Mouse (Mus musculus) midbrain, postnatal 0 days (tissue): ENCODE measurements around the gene Vsig2. TPM values are rescaled to one million over a fixed set of nuclear protein-coding genes. Genes with fewer than 3 reads are reported as not detected.

Source experiments
- ATAC-seq: fragments of 200-750 bp; cut with Nextera tagmentation; 2 replicates; pipeline ENCODE4 v1.8.0; 2017; ENCODE audit warnings: moderate number of reproducible peaks, mild to moderate bottlenecking, moderate TSS enrichment, moderate library complexity; ENCODE audit not compliant: low FRiP score
- DNase-seq: peaks from one replicate; pipeline ENCODE4 v3.0.0-alpha.2; 2015; ENCODE audit warnings: low spot score
- H3K27ac ChIP-seq: fragments of 300-500 bp; sonication (generic); 2 replicates; pipeline ENCODE4 v1.5.1; 2014; ENCODE audit warnings: low read depth, mild to moderate bottlenecking, low read length, mixed read lengths
- H3K27me3 ChIP-seq: fragments of 300-500 bp; sonication (generic); 2 replicates; pipeline ENCODE4 v1.6.1; 2014; ENCODE audit warnings: low read length, control low read depth, mixed read lengths; ENCODE audit not compliant: insufficient read depth
- H3K36me3 ChIP-seq: fragments of 300-500 bp; sonication (generic); 2 replicates; pipeline ENCODE4 v1.6.1; 2014; ENCODE audit warnings: low read length, control low read depth, mixed read lengths; ENCODE audit not compliant: insufficient read depth
- H3K4me1 ChIP-seq: fragments of 300-500 bp; sonication (generic); 2 replicates; pipeline ENCODE4 v1.6.1; 2014; ENCODE audit warnings: mild to moderate bottlenecking, control low read depth, antibody characterized with exemption, low read length, mixed read lengths; ENCODE audit not compliant: insufficient read depth
- H3K4me2 ChIP-seq: fragments of 300-500 bp; sonication (generic); 2 replicates; pipeline ENCODE4 v1.6.1; 2014; ENCODE audit warnings: low read depth, mild to moderate bottlenecking, low read length, mixed read lengths; ENCODE audit not compliant: poor library complexity, severe bottlenecking
- H3K4me3 ChIP-seq: fragments of 300-500 bp; sonication (generic); 2 replicates; pipeline ENCODE4 v1.5.1; 2014; ENCODE audit warnings: low read depth, mild to moderate bottlenecking, low read length, moderate library complexity
- H3K9ac ChIP-seq: fragments of 300-500 bp; sonication (generic); replicated peaks from 2 replicates; pipeline ENCODE4 v1.6.1; 2014; ENCODE audit warnings: mild to moderate bottlenecking, low read length, moderate library complexity, mixed read lengths; ENCODE audit not compliant: poor library complexity, severe bottlenecking
- H3K9me3 ChIP-seq: fragments of 300-500 bp; sonication (generic); 2 replicates; pipeline ENCODE4 v1.6.1; 2016; ENCODE audit warnings: low read length, control low read depth
- CTCF ChIP-seq: IDR thresholded peaks from 2 replicates; pipeline ENCODE4 v1.5.1; 2016; ENCODE audit warnings: antibody characterized with exemption, mild to moderate bottlenecking
- WGBS: fragments of 180-500 bp; shearing (Covaris S2); extraction: QIAGEN DNeasy Blood & Tissue Kit; methylation state at CpG from one replicate; pipeline ENCODE4 v1.1.7; 2014; 5-methylcytosine and 5-hydroxymethylcytosine counted together
- polyA plus RNA-seq: library from polyadenylated mRNA; unstranded; fragments of >200 nt; fragmentation: Nextera tagmentation; extraction: Ambion mirVana; gene quantifications from 2 replicates; pipeline ENCODE4 v1.2.1, GENCODE M21; 2015
- total RNA-seq: library from RNA; depleted of rRNA; stranded (reverse); fragments of >200 nt; gene quantifications from 2 replicates; pipeline ENCODE4 v1.2.3, GENCODE M21; 2014

Vsig2 gene
- total and polyA plus RNA-seq, 2 experiments from 2014 or later: 1.7 to 6.1 TPM

- no peak for TF ChIP-seq CTCF
- no peak overlapping the region for H3K4me2 ChIP-seq
- no peak overlapping the region for H3K27ac ChIP-seq
- H3K27me3 ChIP-seq: no peaks in the 10 kb centered on the region
- no peaks in the 10 kb centered on the region for H3K36me3 ChIP-seq
- H3K4me3 ChIP-seq: no peak overlapping the region
- no peaks in the 10 kb centered on the region for H3K9me3 ChIP-seq
- ATAC-seq (0 out of 2 replicates have a peak, but pooled peaks have one; percentile 49), DNase-seq (no peak)
- H3K9ac ChIP-seq: no peak overlapping the region
- WGBS: 44% methylated on average over 5 of the region's 5 CpGs
- H3K4me1 ChIP-seq: peaks cover 5% of the 10 kb centered on the region; the same call in 1 of the 2 replicates
These were observed 28.4 kb downstream of the Vsig2 start for GRCm38 (mm10) chr9:37567454-37567853.

GRCm38 (mm10) chr9:37567892-37568604, 29.0 kb downstream of the Vsig2 start:
- DNase-seq (no peak), ATAC-seq (peak; percentile 6; the same call in 1 of the 2 replicates)
- H3K27ac ChIP-seq: no peak overlapping the region
- no peak overlapping the region for H3K9ac ChIP-seq
- H3K4me1 ChIP-seq: peaks cover 5% of the 10 kb centered on the region; the same call in 1 of the 2 replicates
- WGBS: 44% methylated on average over 15 of the region's 15 CpGs
- no peak overlapping the region for H3K4me2 ChIP-seq
- no peaks in the 10 kb centered on the region for H3K27me3 ChIP-seq
- H3K36me3 ChIP-seq: no peaks in the 10 kb centered on the region
- no peaks in the 10 kb centered on the region for H3K9me3 ChIP-seq
- TF ChIP-seq CTCF: no peak
- no peak overlapping the region for H3K4me3 ChIP-seq

GRCm38 (mm10) chr9:37568605-37569214, 29.7 kb downstream of the Vsig2 start:
- Histone ChIP-seq H3K4me2 (no peak overlapping the region), H3K9me3 (no peaks in the 10 kb centered on the region), H3K36me3 (no peaks in the 10 kb centered on the region), H3K27ac (no peak overlapping the region), H3K9ac (no peak overlapping the region), H3K27me3 (no peaks in the 10 kb centered on the region), H3K4me1 (peaks cover 5% of the 10 kb centered on the region; the same call in 1 of the 2 replicates), H3K4me3 (no peak overlapping the region)
- 41% methylated on average over 4 of the region's 4 CpGs for WGBS
- DNase-seq: no peak
- TF ChIP-seq CTCF: no peak
- ATAC-seq: no peak; the same call in 1 of the 2 replicates

GRCm38 (mm10) chr9:37569231-37569835, 30.3 kb downstream of the Vsig2 start:
- Histone ChIP-seq H3K4me2 (no peak overlapping the region), H3K9ac (no peak overlapping the region), H3K9me3 (no peaks in the 10 kb centered on the region), H3K36me3 (no peaks in the 10 kb centered on the region), H3K27me3 (no peaks in the 10 kb centered on the region), H3K4me1 (peaks cover 5% of the 10 kb centered on the region; the same call in 1 of the 2 replicates), H3K4me3 (no peak overlapping the region), H3K27ac (no peak overlapping the region)
- no peak for ATAC-seq
- DNase-seq: no peak
- no peak for TF ChIP-seq CTCF
- WGBS: 78% methylated on average over 2 of the region's 2 CpGs

- Histone ChIP-seq H3K36me3 (no peaks in the 10 kb centered on the region), H3K9me3 (no peaks in the 10 kb centered on the region), H3K4me1 (peaks cover 10% of the 10 kb centered on the region; the same call in 1 of the 2 replicates), H3K27me3 (no peaks in the 10 kb centered on the region), H3K4me3 (no peak overlapping the region), H3K27ac (no peak overlapping the region), H3K4me2 (no peak overlapping the region), H3K9ac (no peak overlapping the region)
- ATAC-seq (no peak), DNase-seq (no peak)
- 67% methylated on average over 3 of the region's 3 CpGs for WGBS
- TF ChIP-seq CTCF: no peak
These were observed 33.3 kb downstream of the Vsig2 start for GRCm38 (mm10) chr9:37572204-37572876.
